Mouse (Mus musculus): Measurements from ENCODE around the gene Vav1. TPM values are rescaled to one million over a fixed set of nuclear protein-coding genes. Genes with fewer than 3 reads are reported as not detected.
"Not testable (repeated sequence)": the region's sequence is repeated elsewhere in the genome, so short reads cannot be mapped to it uniquely, and the experiment has no call there.

The Vav1 gene
- polyA plus RNA-seq, 1 experiment from 2014 or later: 6.1 TPM

GRCm38 (mm10) chr17:57332241-57332640 lies 53.3 kb downstream of the Vav1 start:
- no peak for ATAC-seq (ENCODE audit: borderline replicate concordance, extremely low read depth, low FRiP score, low TSS enrichment)
- Histone ChIP-seq H3K4me3 (no peak overlapping the region), H3K4me1 (peaks cover 3% of the 10 kb centered on the region; the same call in 1 of the 2 replicates), H3K27ac (no peak overlapping the region), H3K9ac (no peak overlapping the region), H3K27me3 (no peaks in the 10 kb centered on the region), H3K4me2 (no peak overlapping the region), H3K9me3 (no peaks in the 10 kb centered on the region), H3K36me3 (no peaks in the 10 kb centered on the region)
- WGBS: 72% methylated on average over 4 of the region's 4 CpGs

GRCm38 (mm10) chr17:57334001-57334760 lies 55.3 kb downstream of the Vav1 start:
- Histone ChIP-seq H3K4me3 (no peak overlapping the region), H3K36me3 (no peaks in the 10 kb centered on the region), H3K27ac (no peak overlapping the region), H3K4me1 (peaks cover 3% of the 10 kb centered on the region; the same call in 1 of the 2 replicates), H3K9ac (no peak overlapping the region), H3K4me2 (no peak overlapping the region), H3K9me3 (no peaks in the 10 kb centered on the region), H3K27me3 (no peaks in the 10 kb centered on the region)
- WGBS: 60% methylated on average over 9 of the region's 9 CpGs
- no peak for ATAC-seq (ENCODE audit: borderline replicate concordance, extremely low read depth, low FRiP score, low TSS enrichment)

- Histone ChIP-seq H3K4me2 (no peak overlapping the region), H3K9ac (no peak overlapping the region), H3K36me3 (no peaks in the 10 kb centered on the region), H3K27me3 (no peaks in the 10 kb centered on the region), H3K9me3 (no peaks in the 10 kb centered on the region), H3K4me3 (no peak overlapping the region), H3K4me1 (peaks cover 3% of the 10 kb centered on the region; the same call in 1 of the 2 replicates), H3K27ac (no peak overlapping the region)
- ATAC-seq (ENCODE audit: borderline replicate concordance, extremely low read depth, low FRiP score, low TSS enrichment): no peak
- WGBS: 6% methylated on average over 16 of the region's 16 CpGs
Measured at GRCm38 (mm10) chr17:57334761-57335150, 55.9 kb downstream of the Vav1 start.

GRCm38 (mm10) chr17:57335194-57335593 lies 56.3 kb downstream of the Vav1 start:
- 62% methylated on average over 9 of the region's 9 CpGs for WGBS
- ATAC-seq (ENCODE audit: borderline replicate concordance, extremely low read depth, low FRiP score, low TSS enrichment): not testable (repeated sequence)

GRCm38 (mm10) chr17:57335673-57336303 lies 56.9 kb downstream of the Vav1 start:
- no peak overlapping the region for H3K9ac ChIP-seq
- H3K27ac ChIP-seq: no peak overlapping the region
- ATAC-seq (ENCODE audit: borderline replicate concordance, extremely low read depth, low FRiP score, low TSS enrichment): peak; percentile 82
- H3K4me1 ChIP-seq: peaks cover 3% of the 10 kb centered on the region; the same call in 1 of the 2 replicates
- H3K4me3 ChIP-seq: no peak overlapping the region
- no peak overlapping the region for H3K4me2 ChIP-seq
- no peaks in the 10 kb centered on the region for H3K36me3 ChIP-seq
- no peaks in the 10 kb centered on the region for H3K9me3 ChIP-seq
- 9% methylated on average over 11 of the region's 11 CpGs for WGBS
- H3K27me3 ChIP-seq: no peaks in the 10 kb centered on the region

More at GRCm38 (mm10) chr17:57335194-57335593, 56.3 kb downstream of the Vav1 start:
- H3K4me3 ChIP-seq, H3K9ac ChIP-seq, H3K9me3 ChIP-seq, H3K27ac ChIP-seq, H3K4me1 ChIP-seq, H3K4me2 ChIP-seq, H3K36me3 ChIP-seq, H3K27me3 ChIP-seq: not testable (repeated sequence)

- WGBS: 78% methylated on average over 10 of the region's 10 CpGs
- no peak overlapping the region for H3K27ac ChIP-seq
- no peak overlapping the region for H3K4me2 ChIP-seq
- H3K9ac ChIP-seq: no peak overlapping the region
- H3K4me1 ChIP-seq: peaks cover 3% of the 10 kb centered on the region; the same call in 1 of the 2 replicates
- H3K9me3 ChIP-seq: no peaks in the 10 kb centered on the region
- no peaks in the 10 kb centered on the region for H3K36me3 ChIP-seq
- no peak overlapping the region for H3K4me3 ChIP-seq
- H3K27me3 ChIP-seq: no peaks in the 10 kb centered on the region
- ATAC-seq (ENCODE audit: borderline replicate concordance, extremely low read depth, low FRiP score, low TSS enrichment): no peak
Measured at GRCm38 (mm10) chr17:57337996-57338395, 59.1 kb downstream of the Vav1 start.

- H3K27me3 ChIP-seq: no peaks in the 10 kb centered on the region
- H3K9me3 ChIP-seq: no peaks in the 10 kb centered on the region
- H3K36me3 ChIP-seq: no peaks in the 10 kb centered on the region
- WGBS: 55% methylated on average over 9 of the region's 9 CpGs
- no peak for ATAC-seq (ENCODE audit: borderline replicate concordance, extremely low read depth, low FRiP score, low TSS enrichment)
- H3K4me1 ChIP-seq: peaks cover 3% of the 10 kb centered on the region; the same call in 1 of the 2 replicates
- no peak overlapping the region for H3K4me3 ChIP-seq
- H3K27ac ChIP-seq: no peak overlapping the region
- no peak overlapping the region for H3K4me2 ChIP-seq
- H3K9ac ChIP-seq: no peak overlapping the region
Measured at GRCm38 (mm10) chr17:57339298-57339697, 60.4 kb downstream of the Vav1 start.

- Histone ChIP-seq H3K9ac (no peak overlapping the region), H3K9me3 (no peaks in the 10 kb centered on the region), H3K36me3 (no peaks in the 10 kb centered on the region), H3K4me2 (no peak overlapping the region), H3K4me1 (no peaks in the 10 kb centered on the region), H3K27ac (no peak overlapping the region), H3K27me3 (no peaks in the 10 kb centered on the region), H3K4me3 (no peak overlapping the region)
- WGBS: 66% methylated on average over 4 of the region's 4 CpGs
- no peak for ATAC-seq (ENCODE audit: borderline replicate concordance, extremely low read depth, low FRiP score, low TSS enrichment)
Measured at GRCm38 (mm10) chr17:57341568-57341967, 62.7 kb downstream of the Vav1 start.

GRCm38 (mm10) chr17:57344029-57344707 lies 65.3 kb downstream of the Vav1 start:
- H3K4me3 ChIP-seq: no peak overlapping the region
- 59% methylated on average over 2 of the region's 2 CpGs for WGBS
- H3K9ac ChIP-seq: no peak overlapping the region
- H3K9me3 ChIP-seq: no peaks in the 10 kb centered on the region
- no peak overlapping the region for H3K27ac ChIP-seq
- no peak overlapping the region for H3K4me2 ChIP-seq
- H3K27me3 ChIP-seq: no peaks in the 10 kb centered on the region
- ATAC-seq (ENCODE audit: borderline replicate concordance, extremely low read depth, low FRiP score, low TSS enrichment): no peak
- H3K4me1 ChIP-seq: no peaks in the 10 kb centered on the region
- no peaks in the 10 kb centered on the region for H3K36me3 ChIP-seq

GRCm38 (mm10) chr17:57347017-57347416 lies 68.1 kb downstream of the Vav1 start:
- Histone ChIP-seq H3K4me2 (no peak overlapping the region), H3K4me1 (no peaks in the 10 kb centered on the region), H3K36me3 (no peaks in the 10 kb centered on the region), H3K27me3 (no peaks in the 10 kb centered on the region), H3K4me3 (no peak overlapping the region), H3K27ac (no peak overlapping the region), H3K9me3 (no peaks in the 10 kb centered on the region), H3K9ac (no peak overlapping the region)
- WGBS: 55% methylated on average over 6 of the region's 6 CpGs
- ATAC-seq (ENCODE audit: borderline replicate concordance, extremely low read depth, low FRiP score, low TSS enrichment): no peak

- Histone ChIP-seq H3K27me3 (no peaks in the 10 kb centered on the region), H3K36me3 (no peaks in the 10 kb centered on the region), H3K4me2 (no peak overlapping the region), H3K9ac (no peak overlapping the region), H3K4me1 (no peaks in the 10 kb centered on the region), H3K9me3 (no peaks in the 10 kb centered on the region), H3K4me3 (no peak overlapping the region), H3K27ac (no peak overlapping the region)
- no peak for ATAC-seq (ENCODE audit: borderline replicate concordance, extremely low read depth, low FRiP score, low TSS enrichment)
- 80% methylated on average over 2 of the region's 2 CpGs for WGBS
Measured at GRCm38 (mm10) chr17:57347781-57348180, 68.9 kb downstream of the Vav1 start.

- 70% methylated on average over 5 of the region's 5 CpGs for WGBS
- Histone ChIP-seq H3K4me1 (no peaks in the 10 kb centered on the region), H3K4me2 (no peak overlapping the region), H3K9me3 (no peaks in the 10 kb centered on the region), H3K36me3 (no peaks in the 10 kb centered on the region), H3K9ac (no peak overlapping the region), H3K4me3 (no peak overlapping the region), H3K27ac (no peak overlapping the region), H3K27me3 (no peaks in the 10 kb centered on the region)
- ATAC-seq (ENCODE audit: borderline replicate concordance, extremely low read depth, low FRiP score, low TSS enrichment): no peak
Measured at GRCm38 (mm10) chr17:57349067-57349466, 70.2 kb downstream of the Vav1 start.

Measured in lung, embryonic 15.5 days (tissue).